In the genomic region with DNA sequence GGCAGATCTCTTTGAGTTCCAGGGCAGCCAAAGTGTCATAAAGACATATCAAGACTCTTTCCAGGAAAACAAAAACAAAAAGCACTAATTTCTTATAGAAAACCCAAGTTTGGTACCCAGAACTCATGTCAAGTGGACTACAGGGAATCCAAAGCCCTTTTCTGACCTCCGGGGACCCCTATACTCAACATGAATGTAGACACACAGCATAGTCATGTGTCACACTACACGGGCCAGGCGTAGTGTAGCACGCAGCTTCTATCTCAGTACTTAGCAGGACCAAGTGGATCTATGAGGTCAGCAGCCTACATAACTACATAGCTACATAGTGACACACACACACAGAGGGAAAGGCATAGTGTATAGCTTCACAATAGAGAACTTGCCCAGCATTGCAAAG, we compare ENCODE assay signal across 26 mouse cellular contexts. TPM values are rescaled to one million over a fixed set of nuclear protein-coding genes. Genes with fewer than 3 reads are reported as not detected.
DNase-seq lines count a peak whose midpoint lies in the region; ATAC-seq and TF ChIP-seq lines count a peak whose summit lies in the region.
"Had no signal": no experiment of that assay in that cellular context is flagged by ENCODE, and none has a peak within 500 bp of the region (broad histone marks: within the 10 kb centered on the region; RNA-seq: fewer than 3 reads in every experiment).

No protein-coding gene starts in this region.

- peak; percentile 36 for DNase-seq in forebrain, embryonic 11.5 days (ENCODE audit: low spot score)
- DNase-seq in forebrain, embryonic 14.5 days (ENCODE audit: low spot score) = no peak
- DNase-seq in testis, postnatal 10 days (ENCODE audit: low spot score) = peak; percentile 23
- DNase-seq in testis, postnatal 14 days (ENCODE audit: low spot score) = no peak
- peak; percentile 29 for DNase-seq in naive thymus-derived CD4-positive, alpha-beta T cell, adult 2 months (ENCODE audit: low read depth)
- no peak for DNase-seq in MN1 (ENCODE audit: low spot score)
- DNase-seq: adrenal gland, adult 2 months; adrenal gland, postnatal 10 days; adrenal gland, postnatal 25 days; B cell, adult 2 months; cerebellum, adult 11 months; cerebellum, adult 18-20 months; cerebellum, adult 8-10 months; cerebellum, adult 9-11 months; cerebellum, postnatal 14 days; cerebellum, postnatal 36 days; embryo, embryonic 11 days; forebrain, postnatal 0 days had no signal

- 98% methylated on average over 4 of the region's 4 CpGs for WGBS in forebrain, embryonic 11.5 days
- WGBS in forebrain, embryonic 14.5 days = 98% methylated on average over 4 of the region's 4 CpGs

- H3K9me3 ChIP-seq in forebrain, embryonic 11.5 days (ENCODE audit: control insufficient read depth, low read length) = no peaks in the 10 kb centered on the region
- no peaks in the 10 kb centered on the region for H3K9me3 ChIP-seq in forebrain, embryonic 14.5 days (replicated peaks; ENCODE audit: control insufficient read depth, low read length)
- H3K9me3 ChIP-seq: embryonic facial prominence, embryonic 15.5 days; forebrain, embryonic 12.5 days; forebrain, embryonic 15.5 days; G1E had no signal

- H3K9ac ChIP-seq in forebrain, embryonic 11.5 days (ENCODE audit: low read length) = no peak overlapping the region
- H3K9ac ChIP-seq in forebrain, embryonic 14.5 days (ENCODE audit: low read length) = no peak overlapping the region
- H3K9ac ChIP-seq: embryonic facial prominence, embryonic 13.5 days; embryonic facial prominence, embryonic 15.5 days; forebrain, embryonic 12.5 days; forebrain, embryonic 15.5 days; forebrain, postnatal 0 days had no signal

- no peak overlapping the region for H3K4me3 ChIP-seq in forebrain, embryonic 11.5 days (ENCODE audit: low read depth, low read length)
- H3K4me3 ChIP-seq in forebrain, embryonic 14.5 days (ENCODE audit: low read depth, low read length) = no peak overlapping the region
- H3K4me3 ChIP-seq in embryonic fibroblast, embryonic 13.5 days (ENCODE audit: insufficient read depth, low read length) = no peak overlapping the region
- H3K4me3 ChIP-seq: embryonic facial prominence, embryonic 13.5 days; embryonic facial prominence, embryonic 15.5 days; forebrain, embryonic 12.5 days; forebrain, embryonic 15.5 days had no signal

- H3K36me3 ChIP-seq in forebrain, embryonic 11.5 days (ENCODE audit: control insufficient read depth, insufficient read depth, low read length) = peaks cover 18% of the 10 kb centered on the region
- H3K36me3 ChIP-seq in forebrain, embryonic 14.5 days (ENCODE audit: control insufficient read depth, insufficient read depth, low read length) = peaks cover 44% of the 10 kb centered on the region

- no peak for TF ChIP-seq CTCF in embryonic fibroblast, embryonic 13.5 days (IDR thresholded peaks at IDR 0.05; ENCODE audit: borderline replicate concordance, insufficient read depth, low read length)

- H3K4me2 ChIP-seq in forebrain, embryonic 11.5 days (ENCODE audit: low read depth, low read length, severe bottlenecking) = no peak overlapping the region
- no peak overlapping the region for H3K4me2 ChIP-seq in forebrain, embryonic 14.5 days (ENCODE audit: low read length)
- H3K4me2 ChIP-seq: embryonic facial prominence, embryonic 13.5 days; embryonic facial prominence, embryonic 15.5 days; forebrain, embryonic 12.5 days; forebrain, embryonic 15.5 days had no signal

- no peaks in the 10 kb centered on the region for H3K27me3 ChIP-seq in forebrain, embryonic 11.5 days (ENCODE audit: control insufficient read depth, insufficient read depth, low read length)
- H3K27me3 ChIP-seq in forebrain, embryonic 14.5 days (replicated peaks; ENCODE audit: control insufficient read depth, insufficient read depth, low read length) = no peaks in the 10 kb centered on the region
- H3K27me3 ChIP-seq: CH12.LX; embryonic facial prominence, embryonic 13.5 days; embryonic facial prominence, embryonic 15.5 days; forebrain, embryonic 12.5 days; forebrain, embryonic 15.5 days had no signal

- 0 out of 2 replicates have a peak, but pooled peaks have one; percentile 10 for TF ChIP-seq POLR2A in embryonic fibroblast, embryonic 13.5 days (IDR thresholded peaks at IDR 0.05; ENCODE audit: low read depth, low read length)

- peaks cover 5% of the 10 kb centered on the region for H3K4me1 ChIP-seq in forebrain, embryonic 11.5 days (replicated peaks; ENCODE audit: control insufficient read depth, insufficient read depth, low read length)
- H3K4me1 ChIP-seq in forebrain, embryonic 14.5 days (ENCODE audit: control insufficient read depth, insufficient read depth, low read length) = peaks cover 9% of the 10 kb centered on the region
- H3K4me1 ChIP-seq in embryonic fibroblast, embryonic 13.5 days (ENCODE audit: control insufficient read depth, insufficient read depth, low read length) = 0 out of 2 replicates have a peak, but pooled peaks cover 2% of the 10 kb centered on the region

- no peak overlapping the region for H3K27ac ChIP-seq in forebrain, embryonic 11.5 days (ENCODE audit: low read depth, low read length)
- H3K27ac ChIP-seq in forebrain, embryonic 14.5 days (ENCODE audit: low read depth, low read length) = no peak overlapping the region
- H3K27ac ChIP-seq in embryonic fibroblast, embryonic 13.5 days (ENCODE audit: insufficient read depth, low read length) = no peak overlapping the region
- H3K27ac ChIP-seq: embryonic facial prominence, embryonic 13.5 days; embryonic facial prominence, embryonic 15.5 days; forebrain, embryonic 12.5 days; forebrain, embryonic 15.5 days had no signal

- ATAC-seq in forebrain, embryonic 11.5 days (replicated peaks; ENCODE audit: low FRiP score) = no peak
- ATAC-seq in forebrain, embryonic 14.5 days = no peak
- ATAC-seq: CD4-positive, CD25-positive, alpha-beta regulatory T cell, adult 4 months; forebrain, embryonic 15.5 days; forebrain, postnatal 0 days had no signal

RNA-seq across cellular contexts. Expression of a gene that starts 5.7 kb away (rescaled TPM):
- polyA plus RNA-seq in forebrain, embryonic 11.5 days (2014; fragmentation: Nextera tagmentation; extraction: Ambion mirVana) = 73.8 and 78.5 TPM in 2 replicates
- polyA plus RNA-seq in forebrain, embryonic 14.5 days (2014; fragmentation: Nextera tagmentation; extraction: Ambion mirVana) = 30.1 and 43.0 TPM in 2 replicates
- 27.7 and 32.2 TPM in 2 replicates for polyA plus RNA-seq in embryonic fibroblast, embryonic 13.5 days (2011; ENCODE audit: insufficient read length, low read depth, missing spikeins)

RNA-seq across cellular contexts. Expression of a gene that starts 5.9 kb away (rescaled TPM):
- 550 and 611 TPM in 2 replicates for polyA plus RNA-seq in forebrain, embryonic 11.5 days (2014; fragmentation: Nextera tagmentation; extraction: Ambion mirVana)
- 806 and 815 TPM in 2 replicates for polyA plus RNA-seq in forebrain, embryonic 14.5 days (2014; fragmentation: Nextera tagmentation; extraction: Ambion mirVana)
- polyA plus RNA-seq in embryonic fibroblast, embryonic 13.5 days (2011; ENCODE audit: insufficient read length, low read depth, missing spikeins) = 210 and 213 TPM in 2 replicates

RNA-seq across cellular contexts. Expression of a gene that starts 38.8 kb away (rescaled TPM):
- polyA plus RNA-seq in forebrain, embryonic 11.5 days (2014; fragmentation: Nextera tagmentation; extraction: Ambion mirVana) = 217 and 231 TPM in 2 replicates
- 108 and 122 TPM in 2 replicates for polyA plus RNA-seq in forebrain, embryonic 14.5 days (2014; fragmentation: Nextera tagmentation; extraction: Ambion mirVana)
- polyA plus RNA-seq in embryonic fibroblast, embryonic 13.5 days (2011; ENCODE audit: insufficient read length, low read depth, missing spikeins) = 47.4 and 63.3 TPM in 2 replicates

RNA-seq across cellular contexts. Expression of a gene that starts 47.2 kb away (rescaled TPM):
- polyA plus RNA-seq in forebrain, embryonic 11.5 days (2014; fragmentation: Nextera tagmentation; extraction: Ambion mirVana) = 333 and 339 TPM in 2 replicates
- polyA plus RNA-seq in forebrain, embryonic 14.5 days (2014; fragmentation: Nextera tagmentation; extraction: Ambion mirVana) = 370 and 449 TPM in 2 replicates
- polyA plus RNA-seq in embryonic fibroblast, embryonic 13.5 days (2011; ENCODE audit: insufficient read length, low read depth, missing spikeins) = 67.4 and 86.9 TPM in 2 replicates

RNA-seq across cellular contexts. Expression of a gene that starts 52.8 kb away (rescaled TPM):
- polyA plus RNA-seq in forebrain, embryonic 11.5 days (2014; fragmentation: Nextera tagmentation; extraction: Ambion mirVana) = 0.47 and 0.60 TPM in 2 replicates
- polyA plus RNA-seq in forebrain, embryonic 14.5 days (2014; fragmentation: Nextera tagmentation; extraction: Ambion mirVana) = 0.27 and 0.63 TPM in 2 replicates
- polyA plus RNA-seq in embryonic fibroblast, embryonic 13.5 days (2011; ENCODE audit: insufficient read length, low read depth, missing spikeins) = 2.1 and 2.4 TPM in 2 replicates

Comparison
In these comparisons a context has a peak if more than half of its experiments do, and no peak if none do; other contexts are left out.
1. DNase-seq: peak in forebrain, embryonic 11.5 days (single experiment), testis, postnatal 10 days (single experiment) and naive thymus-derived CD4-positive, alpha-beta T cell, adult 2 months (single experiment); none in forebrain, embryonic 14.5 days (single experiment), testis, postnatal 14 days (single experiment) and MN1 (single experiment).